Mouse (Mus musculus) layer of hippocampus, adult 11-12 months (tissue): Measurements from ENCODE around the gene Lama1.
"Not testable (repeated sequence)": the region's sequence is repeated elsewhere in the genome, so short reads cannot be mapped to it uniquely, and the experiment has no call there.

ENCODE experiments used
- DNase-seq: peaks from one replicate; pipeline ENCODE4 v3.0.0; 2022; ENCODE audit warnings: low spot score

Gene Lama1

GRCm38 (mm10) chr17:67722055-67722454, 25.0 kb downstream of the Lama1 start:
- DNase-seq: no peak

- no peak for DNase-seq
Observed at GRCm38 (mm10) chr17:67722578-67722977, 25.5 kb downstream of the Lama1 start.

- DNase-seq: no peak
Observed at GRCm38 (mm10) chr17:67723175-67724067, 26.4 kb downstream of the Lama1 start.

- DNase-seq: no peak
Observed at GRCm38 (mm10) chr17:67726601-67727000, 29.5 kb downstream of the Lama1 start.

GRCm38 (mm10) chr17:67728751-67729150, 31.7 kb downstream of the Lama1 start:
- no peak for DNase-seq

GRCm38 (mm10) chr17:67731096-67731495, 34.0 kb downstream of the Lama1 start:
- DNase-seq: no peak

GRCm38 (mm10) chr17:67731964-67732363, 34.9 kb downstream of the Lama1 start:
- no peak for DNase-seq

GRCm38 (mm10) chr17:67733516-67733915, 36.5 kb downstream of the Lama1 start:
- no peak for DNase-seq

- DNase-seq: no peak
Observed at GRCm38 (mm10) chr17:67735722-67736121, 38.7 kb downstream of the Lama1 start.

GRCm38 (mm10) chr17:67741229-67741628, 44.2 kb downstream of the Lama1 start:
- not testable (repeated sequence) for DNase-seq

GRCm38 (mm10) chr17:67764167-67764871, 67.3 kb downstream of the Lama1 start:
- no peak for DNase-seq

- no peak for DNase-seq
Observed at GRCm38 (mm10) chr17:67773608-67774007, 76.5 kb downstream of the Lama1 start.

GRCm38 (mm10) chr17:67776764-67777163, 79.7 kb downstream of the Lama1 start:
- DNase-seq: no peak

GRCm38 (mm10) chr17:67779812-67780211, 82.8 kb downstream of the Lama1 start:
- no peak for DNase-seq

- DNase-seq: no peak
Observed at GRCm38 (mm10) chr17:67791091-67791490, 94.0 kb downstream of the Lama1 start.

- DNase-seq: no peak
Observed at GRCm38 (mm10) chr17:67809171-67809570, 112.1 kb downstream of the Lama1 start.

GRCm38 (mm10) chr17:67813666-67814065, 116.6 kb downstream of the Lama1 start:
- no peak for DNase-seq

- DNase-seq: no peak
Observed at GRCm38 (mm10) chr17:67815720-67816119, 118.7 kb downstream of the Lama1 start.

- DNase-seq: no peak
Observed at GRCm38 (mm10) chr17:67816916-67817315, 119.9 kb downstream of the Lama1 start.

GRCm38 (mm10) chr17:67827431-67827830, 130.4 kb downstream of the Lama1 start:
- DNase-seq: no peak

GRCm38 (mm10) chr17:67836146-67836895, 139.3 kb downstream of the Lama1 start:
- DNase-seq: no peak

GRCm38 (mm10) chr17:67837351-67838090, 140.5 kb downstream of the Lama1 start:
- peak; percentile 70 for DNase-seq
